Mouse (Mus musculus): ENCODE data around the gene Jam3.

Jam3 gene

DNA sequence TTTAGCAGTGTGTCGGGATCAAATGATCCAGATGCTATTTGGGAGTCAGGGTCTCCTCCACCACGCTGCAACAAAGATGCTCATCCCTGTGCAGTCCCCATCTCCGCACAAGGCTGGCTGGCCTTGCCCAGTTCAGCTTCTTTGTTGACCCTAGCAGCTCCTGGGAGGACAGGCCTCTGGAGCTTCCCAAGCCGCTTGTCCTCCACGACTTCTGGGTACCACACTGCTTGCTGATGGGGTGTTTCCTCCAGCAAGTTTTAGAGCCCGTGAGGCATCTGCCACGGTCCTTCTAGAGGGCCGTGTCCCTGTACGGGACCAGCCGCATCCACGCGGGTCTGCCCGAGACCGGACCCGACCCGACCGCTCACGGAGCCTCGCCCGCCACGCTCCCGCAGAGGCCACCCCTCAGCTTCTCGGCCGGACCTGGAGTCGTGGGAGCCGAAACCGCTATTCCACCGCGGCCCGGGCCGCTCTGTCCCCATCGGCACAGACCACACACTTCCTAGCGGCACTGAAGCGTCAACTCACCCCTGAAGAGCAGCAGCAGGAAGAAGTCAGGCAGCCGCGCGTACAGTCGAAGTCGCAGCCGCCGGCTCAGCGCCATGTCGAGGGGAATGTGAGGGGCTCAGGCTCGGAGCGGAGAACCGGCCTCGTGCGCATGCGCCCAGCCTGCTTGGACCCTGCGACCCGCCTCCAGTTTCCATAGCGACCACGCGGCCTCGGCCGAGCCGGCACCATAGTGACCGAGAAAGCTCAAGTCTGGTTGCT is at the start of gene Jam3:
Jam3 (minus strand) TSS at position 659 of the 768 bp plus-strand sequence.
- DNase-seq (ENCODE audit: low spot score), result peak; percentile 94

DNA sequence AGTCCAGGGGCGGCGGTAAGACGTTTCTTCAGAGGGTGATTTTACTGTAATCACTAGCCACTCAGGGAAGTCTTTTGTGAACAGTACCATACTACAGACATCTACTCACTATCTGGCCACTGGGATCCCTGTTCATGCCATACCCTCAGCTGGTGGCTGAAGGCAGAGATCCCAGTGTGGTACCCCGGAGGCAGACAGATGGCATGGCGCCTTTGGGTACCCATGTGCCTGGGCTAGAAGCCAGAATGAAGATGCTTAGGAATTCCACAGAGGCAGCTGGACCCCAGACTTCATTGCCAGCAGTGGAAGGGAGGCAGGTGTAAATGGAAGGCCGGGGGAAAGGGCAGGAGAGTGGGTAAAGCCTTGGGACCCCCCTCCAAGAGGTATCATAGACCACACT is 49.0 kb upstream of the Jam3 start:
- DNase-seq (ENCODE audit: low spot score), result no peak

DNA sequence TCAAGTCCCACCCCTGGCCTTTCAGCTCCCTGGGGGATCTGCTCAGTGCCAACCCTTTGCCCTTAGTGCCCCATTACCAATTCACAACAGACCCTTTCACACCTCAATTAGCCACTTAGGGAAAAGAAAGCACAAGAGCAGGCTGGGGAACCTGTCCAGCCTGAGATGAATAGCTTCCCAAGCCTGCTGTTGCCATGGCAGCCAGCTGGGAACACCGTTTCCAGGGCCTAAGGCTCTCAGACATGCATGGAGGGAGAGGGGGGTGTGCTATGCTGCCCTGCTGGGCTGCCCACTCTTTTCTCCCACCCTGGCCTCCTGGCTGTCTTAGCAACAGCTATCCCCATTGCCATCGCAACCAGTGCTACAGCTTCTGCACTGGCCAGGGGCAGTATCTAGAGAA is 47.9 kb upstream of the Jam3 start:
- DNase-seq (ENCODE audit: low spot score), result peak; percentile 42

DNA sequence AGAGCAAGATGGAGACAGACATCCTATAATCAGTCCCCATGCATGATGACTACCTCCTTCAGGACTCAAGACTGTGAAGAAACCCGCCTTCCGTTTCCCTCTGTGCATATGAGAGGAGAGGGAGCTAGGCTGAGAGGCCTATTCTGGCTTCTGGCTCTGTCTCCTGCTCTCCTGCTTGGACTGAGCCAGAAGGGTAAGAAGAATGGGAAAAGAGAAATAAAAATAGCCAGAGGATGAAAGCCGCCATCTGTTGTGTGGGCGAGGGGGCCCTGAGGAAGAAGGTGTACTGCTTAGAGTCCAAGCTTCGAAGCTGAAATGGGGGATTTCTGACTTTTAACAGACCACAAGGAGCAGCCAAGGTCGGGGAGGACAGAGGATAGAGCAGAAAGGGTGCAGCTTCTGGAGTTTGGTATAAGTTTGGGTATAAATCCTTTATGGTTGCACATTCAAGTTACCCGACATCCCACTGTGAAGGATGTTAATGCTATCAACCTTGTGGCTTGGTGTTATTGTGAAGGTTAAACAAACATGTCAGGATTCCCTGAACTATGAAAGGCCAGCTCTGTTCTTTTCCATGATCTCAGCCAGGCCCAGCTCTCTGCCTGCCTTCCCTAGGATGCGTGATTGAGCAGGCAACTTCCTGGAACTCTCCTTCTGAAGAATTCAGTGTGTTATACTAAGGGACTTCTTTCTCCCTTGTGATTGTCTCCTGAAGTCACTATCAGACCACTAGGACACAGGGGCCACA is 46.4 kb upstream of the Jam3 start:
- DNase-seq (ENCODE audit: low spot score), result no peak

DNA sequence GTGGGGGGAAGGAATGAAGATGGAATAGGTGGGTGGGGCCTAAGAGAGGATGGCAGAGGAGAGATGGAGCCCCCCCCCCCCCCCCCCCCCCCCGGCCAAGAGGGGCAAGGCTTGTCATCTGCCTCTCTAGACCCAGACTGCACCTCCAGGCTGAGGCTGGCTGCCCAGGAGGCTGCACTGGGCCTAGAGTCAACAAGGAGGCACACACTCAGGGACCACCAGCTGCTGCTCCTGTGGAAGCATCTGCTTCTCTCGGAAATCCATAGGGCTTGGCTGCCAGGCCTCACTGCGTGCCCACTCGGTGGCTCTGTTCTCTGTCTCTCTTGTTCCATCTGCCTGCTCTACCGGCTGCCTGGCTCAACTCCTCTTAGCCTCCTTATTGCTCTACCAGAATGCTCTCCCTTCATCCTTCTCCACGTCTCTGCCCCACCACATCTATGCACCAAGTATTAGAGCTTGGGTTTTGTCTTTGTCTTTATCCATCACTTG is 38.4 kb upstream of the Jam3 start:
- peak; percentile 31 for DNase-seq (ENCODE audit: low spot score)

DNA sequence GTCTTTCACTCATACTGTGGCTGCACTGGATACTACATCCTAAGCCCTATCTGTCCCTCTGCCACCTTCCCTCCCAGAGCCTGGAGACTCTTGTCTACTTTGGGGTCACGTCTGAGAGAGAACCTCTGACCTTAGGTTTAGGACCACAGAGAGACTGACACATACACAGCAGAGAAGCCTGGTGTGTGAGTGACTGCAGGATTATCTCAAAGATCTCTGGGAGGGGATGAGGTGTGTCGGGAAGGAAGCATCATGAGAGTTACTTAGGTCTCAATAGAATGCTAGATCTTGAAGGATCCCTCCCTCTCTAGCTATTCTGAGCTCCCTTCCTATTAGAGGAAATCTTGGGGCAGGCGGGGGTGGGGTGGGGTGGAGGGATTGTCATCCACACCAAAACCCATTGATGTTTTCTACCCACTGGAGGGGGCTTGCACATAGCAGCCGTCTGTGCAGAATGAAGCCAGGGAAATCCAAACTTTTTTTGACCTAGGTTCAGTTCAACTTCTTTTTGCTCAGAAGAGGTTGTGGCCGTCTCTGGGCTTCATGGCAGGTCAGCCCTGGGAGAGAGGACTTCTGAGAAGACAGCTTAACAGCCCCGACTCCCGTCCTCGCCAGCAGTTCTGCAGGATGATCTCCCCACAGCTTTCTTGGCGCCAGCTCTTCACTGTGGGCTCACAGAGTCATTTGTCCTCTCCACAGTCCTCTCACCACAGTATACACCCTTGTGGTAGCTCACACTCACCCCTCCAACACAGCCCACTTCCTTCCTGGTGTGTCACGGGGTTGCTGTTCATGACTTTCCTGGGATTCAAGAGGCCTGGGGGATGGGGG is 37.8 kb upstream of the Jam3 start:
- DNase-seq (ENCODE audit: low spot score), result peak; percentile 17

DNA sequence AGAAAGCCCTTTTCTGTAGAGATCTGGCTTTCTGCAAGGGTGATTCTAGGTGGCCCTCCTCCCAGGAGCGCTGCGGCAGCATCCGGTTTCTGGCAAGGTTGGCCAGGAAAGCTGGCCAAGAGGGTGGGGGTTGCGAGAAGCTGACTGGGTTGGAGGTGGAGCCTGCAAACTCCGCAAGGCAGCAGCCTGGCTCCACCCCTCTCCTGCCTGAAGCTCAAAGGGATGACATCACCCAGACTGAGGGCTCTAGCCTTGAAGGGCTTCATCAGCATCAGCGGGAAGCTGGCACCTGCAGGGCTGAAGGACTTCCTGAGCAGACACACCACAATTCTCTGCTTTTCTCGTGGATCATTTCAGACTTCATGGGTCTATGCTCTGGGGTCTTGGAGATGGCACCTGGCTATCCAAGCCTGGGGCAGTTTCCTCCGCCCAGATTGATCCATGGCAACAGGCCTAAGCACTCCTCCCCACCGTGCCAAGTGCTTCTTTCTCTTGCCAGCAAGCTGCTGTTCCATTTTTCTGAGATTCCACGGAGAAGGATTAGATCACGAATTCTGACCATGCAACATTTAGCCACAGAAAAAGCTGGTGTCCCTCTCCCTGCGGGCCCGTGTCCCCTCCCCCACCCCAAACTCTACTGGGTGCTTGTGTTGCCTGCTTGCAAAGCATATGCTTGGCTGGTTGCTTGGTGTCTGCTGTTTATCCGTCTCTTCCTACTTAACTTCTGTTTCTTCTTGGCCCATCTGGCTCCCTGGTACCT is 37.0 kb upstream of the Jam3 start:
- peak; percentile 90 for DNase-seq (ENCODE audit: low spot score)

DNA sequence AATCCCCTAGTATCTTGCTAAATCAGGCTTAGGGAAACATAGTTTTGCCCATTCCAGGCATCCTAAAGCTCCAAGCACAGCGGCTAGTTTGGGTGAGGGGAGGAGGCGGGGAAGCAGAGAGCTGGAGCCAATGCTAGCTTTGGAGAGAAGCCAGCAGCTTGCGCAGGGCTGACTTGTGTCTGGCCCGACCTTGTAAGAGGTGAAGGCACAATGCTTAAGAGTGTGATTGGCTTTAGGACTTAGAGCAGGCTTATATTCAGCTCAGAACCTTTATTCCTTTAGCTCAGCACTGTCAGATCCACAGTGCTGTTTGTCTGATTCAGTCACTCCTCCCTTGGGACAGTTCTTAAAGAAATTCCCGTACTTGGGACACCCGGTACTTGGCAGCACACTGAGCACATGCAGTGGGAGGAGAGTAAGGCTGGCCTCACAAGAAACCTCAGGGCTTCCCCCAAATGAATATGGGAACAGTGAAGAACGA is 36.3 kb upstream of the Jam3 start:
- DNase-seq (ENCODE audit: low spot score), result peak; percentile 77

DNA sequence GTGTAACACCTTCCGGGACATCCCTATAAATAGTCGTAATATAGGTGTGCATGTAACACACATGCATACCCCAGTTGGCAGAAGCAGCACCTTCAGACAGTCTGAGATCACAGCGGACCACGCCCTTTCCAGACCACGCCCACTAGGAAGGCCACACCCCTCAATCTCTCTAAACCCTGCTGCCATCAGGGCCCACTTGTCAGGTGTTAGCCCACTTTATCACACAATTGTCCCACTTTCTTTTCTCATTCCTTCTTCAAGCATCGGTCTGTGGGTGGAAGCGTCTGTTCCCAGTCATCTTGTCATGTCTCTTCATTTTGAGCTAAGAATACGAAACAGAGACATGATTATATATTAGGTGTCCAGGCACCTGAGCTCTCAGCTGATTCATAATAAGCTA is 35.2 kb upstream of the Jam3 start:
- no peak for DNase-seq (ENCODE audit: low spot score)

DNA sequence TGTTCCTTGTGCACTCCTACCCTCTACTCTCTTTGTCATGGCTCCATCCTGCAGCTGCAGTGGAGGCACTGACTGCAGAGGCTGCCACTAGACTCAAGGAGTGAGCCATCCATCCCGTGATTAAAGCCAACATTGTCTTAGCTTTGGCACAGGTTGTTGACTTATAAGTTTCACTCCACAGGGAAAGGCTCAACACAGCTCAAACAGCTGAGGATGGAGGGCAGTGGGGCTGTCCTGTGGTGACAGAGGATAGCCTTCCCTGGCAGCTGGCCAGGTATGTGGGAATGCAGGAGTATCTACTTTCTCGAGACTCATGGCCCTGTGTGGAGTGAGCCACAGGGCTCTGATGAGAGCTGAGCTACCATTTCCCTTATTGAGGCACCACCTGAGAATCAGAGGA is 34.1 kb upstream of the Jam3 start:
- no peak for DNase-seq (ENCODE audit: low spot score)

DNA sequence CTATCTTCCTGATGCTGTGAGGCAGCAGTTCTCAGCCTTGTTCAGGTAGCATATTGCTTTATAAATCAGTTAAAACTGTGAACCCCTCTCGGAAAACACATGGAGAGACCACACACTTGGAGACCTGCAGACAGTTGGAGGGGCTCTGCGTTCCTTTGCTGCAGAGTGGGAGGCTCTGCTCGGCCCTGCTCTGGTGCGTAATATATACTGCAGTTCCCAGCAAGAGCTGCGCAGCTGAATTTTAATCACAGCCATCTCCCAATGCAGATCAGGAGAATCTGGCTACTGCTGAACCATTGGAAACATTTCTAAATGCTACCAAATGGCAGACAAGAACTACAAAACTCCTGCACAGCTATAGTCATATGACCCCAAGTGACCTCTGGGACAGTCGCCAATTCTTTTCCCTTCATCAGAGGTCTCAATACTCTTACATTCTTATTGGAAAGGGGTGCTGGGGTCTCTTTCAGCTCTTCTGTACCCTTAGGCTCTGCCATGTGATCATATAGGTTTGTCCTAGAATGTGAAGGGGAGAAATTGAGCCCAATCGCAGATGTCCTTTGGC is 33.5 kb upstream of the Jam3 start:
- DNase-seq (ENCODE audit: low spot score), result no peak

DNA sequence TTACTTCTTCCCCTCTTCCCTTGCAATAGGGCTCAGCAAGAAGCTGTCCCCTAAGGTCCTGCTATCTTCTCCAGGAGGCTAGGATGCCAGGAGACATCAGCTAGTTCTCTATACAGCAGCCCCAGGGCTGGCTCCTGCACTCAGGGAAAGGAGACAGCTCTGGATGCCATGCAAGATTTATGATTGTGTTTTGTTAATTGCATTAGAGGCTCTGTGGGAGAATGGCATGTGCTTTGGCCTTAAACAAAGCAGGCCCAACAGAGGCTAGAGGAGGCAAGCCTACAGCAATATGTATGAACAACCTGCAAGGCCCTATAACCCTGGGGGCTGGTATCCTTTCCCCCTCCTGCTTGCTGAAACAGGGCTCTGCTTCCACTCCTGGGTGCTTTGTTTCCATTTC is 30.6 kb upstream of the Jam3 start:
- DNase-seq (ENCODE audit: low spot score), result peak; percentile 81

DNA sequence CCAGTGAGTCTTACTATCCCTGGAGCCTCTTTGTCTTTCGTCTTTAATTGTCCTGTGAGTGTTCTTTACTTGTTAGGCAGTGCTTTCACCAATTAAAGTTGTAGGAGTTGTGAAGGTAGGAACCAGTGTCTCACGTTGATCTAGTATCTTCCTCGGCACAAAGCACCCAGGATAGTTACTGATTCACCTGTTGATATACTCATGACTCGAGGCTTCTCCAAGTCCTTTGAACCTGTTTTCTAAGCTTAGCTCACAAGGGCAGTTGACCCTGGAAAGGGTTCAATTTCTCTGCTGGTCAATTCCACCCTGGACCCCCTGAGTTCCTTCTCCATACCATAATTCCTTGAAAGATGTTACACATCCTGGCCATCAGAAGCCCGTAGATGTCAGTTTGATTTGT is 26.9 kb upstream of the Jam3 start:
- DNase-seq (ENCODE audit: low spot score), result no peak

DNA sequence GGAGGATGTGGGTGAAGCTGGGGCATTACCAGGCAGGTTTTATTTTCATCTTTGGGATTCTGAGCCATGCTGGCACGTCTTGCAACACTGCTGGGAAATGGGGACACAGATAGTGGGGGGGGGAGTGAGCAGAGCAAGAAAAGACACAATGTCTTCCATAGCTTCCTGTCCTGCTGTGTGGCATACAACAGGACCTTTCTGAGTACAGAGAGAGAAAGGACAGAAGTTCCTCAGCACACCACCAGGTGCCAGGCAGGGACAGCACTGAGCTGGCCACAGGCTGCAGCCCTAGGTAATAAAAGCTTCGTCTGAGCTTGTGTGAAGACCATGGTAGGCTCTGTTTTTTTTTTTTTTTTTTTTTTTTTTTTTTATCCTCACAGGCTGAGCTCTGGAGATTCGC is 25.3 kb upstream of the Jam3 start:
- DNase-seq (ENCODE audit: low spot score), result no peak

DNA sequence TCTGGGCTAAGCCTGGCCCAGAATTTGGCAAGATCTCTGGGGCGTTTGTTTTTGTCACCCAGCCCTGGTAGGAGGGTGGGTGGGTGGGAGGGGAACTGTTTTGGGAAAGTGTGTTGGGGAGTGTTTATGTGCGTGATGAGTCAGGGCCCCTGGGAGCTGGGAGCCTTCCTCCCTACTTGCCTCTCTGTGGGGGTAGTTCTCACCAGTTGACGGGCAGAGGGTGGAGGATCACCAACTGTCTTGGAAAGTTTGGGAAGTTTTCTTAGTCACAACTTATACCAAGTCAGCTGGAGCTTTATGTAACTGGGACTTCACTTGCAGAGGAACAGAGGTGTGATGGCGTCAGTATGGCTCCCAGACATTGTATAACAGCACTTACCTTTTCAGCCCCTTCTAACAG is 23.7 kb upstream of the Jam3 start:
- no peak for DNase-seq (ENCODE audit: low spot score)

DNA sequence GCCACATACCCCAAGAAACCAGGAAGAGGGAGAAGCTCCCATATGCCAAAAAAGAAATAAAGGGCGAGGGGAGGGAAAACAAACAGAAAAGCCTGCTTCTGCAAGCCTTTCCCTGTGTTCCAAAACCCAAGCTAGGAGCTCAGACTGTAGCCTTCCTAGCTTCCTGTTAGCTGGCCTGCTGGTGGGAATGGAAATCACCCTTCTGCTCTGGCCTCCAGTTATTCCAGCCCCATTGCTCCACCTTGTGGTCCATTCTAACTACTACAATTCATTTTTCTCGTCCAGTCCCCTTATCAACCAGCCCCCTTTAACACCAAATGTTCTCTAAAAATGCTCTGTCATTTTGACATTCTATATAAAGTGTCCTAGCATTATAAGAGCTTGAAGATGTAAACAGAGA is 20.9 kb upstream of the Jam3 start:
- DNase-seq (ENCODE audit: low spot score), result peak; percentile 72

DNA sequence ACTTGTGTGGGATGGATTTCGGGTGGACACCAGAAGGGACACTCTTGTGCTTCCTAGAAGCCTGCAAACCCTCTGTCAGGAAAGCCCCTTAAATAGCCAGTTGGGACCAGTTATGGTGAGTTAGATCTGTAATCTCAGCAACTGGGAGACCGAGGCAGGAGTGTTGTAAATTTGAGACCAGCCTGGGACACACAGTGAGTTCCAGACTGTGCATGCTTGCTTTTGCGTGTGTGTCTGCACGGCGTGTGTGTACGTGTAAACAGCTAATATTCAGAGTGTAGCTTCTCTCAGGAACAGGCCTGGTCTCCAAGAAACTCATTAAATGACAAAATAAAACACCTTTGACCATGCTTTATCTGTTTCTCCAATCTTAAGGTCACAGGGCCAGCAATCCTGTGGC is 20.5 kb upstream of the Jam3 start:
- DNase-seq (ENCODE audit: low spot score), result no peak

DNA sequence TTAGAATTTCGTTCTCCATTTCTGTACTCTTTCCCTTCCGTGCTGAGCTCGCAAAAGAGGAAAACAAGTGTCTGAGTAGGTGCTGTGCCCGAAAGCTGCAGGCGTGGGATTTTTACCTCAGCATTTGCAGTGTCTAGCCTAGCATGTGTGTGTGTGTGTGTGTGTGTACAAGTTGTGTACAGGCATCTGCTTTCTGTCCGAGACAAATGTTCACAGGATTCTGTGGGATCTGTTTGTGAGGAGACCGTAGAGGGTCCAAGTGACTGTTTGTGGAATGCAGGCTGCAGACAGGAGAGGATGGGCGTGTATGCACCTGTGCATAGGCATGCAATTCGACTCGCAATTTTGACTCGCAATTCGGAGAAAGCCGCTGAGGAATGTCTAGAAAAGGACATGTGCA is 20.0 kb upstream of the Jam3 start:
- no peak for DNase-seq (ENCODE audit: low spot score)

DNA sequence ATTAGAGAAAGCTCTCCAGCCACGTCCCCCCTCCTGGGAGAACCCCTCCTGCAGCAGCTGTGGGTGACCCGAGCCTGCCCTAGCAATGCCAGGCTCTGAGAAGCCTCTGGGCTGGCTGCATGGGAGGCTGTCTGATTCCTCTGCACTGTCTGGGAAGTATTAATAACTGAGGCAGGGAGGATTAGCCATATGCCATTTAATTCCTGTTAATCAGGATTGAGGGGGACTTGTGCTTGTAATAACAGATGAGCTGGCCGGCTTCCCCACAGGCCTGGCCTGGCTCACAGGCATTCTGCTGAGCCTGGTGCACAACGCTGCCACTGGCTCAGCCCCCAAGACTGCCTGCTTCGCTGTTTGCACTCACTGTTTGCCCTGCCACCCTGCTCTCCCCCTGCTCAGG is 18.9 kb upstream of the Jam3 start:
- DNase-seq (ENCODE audit: low spot score), result peak; percentile 20

DNA sequence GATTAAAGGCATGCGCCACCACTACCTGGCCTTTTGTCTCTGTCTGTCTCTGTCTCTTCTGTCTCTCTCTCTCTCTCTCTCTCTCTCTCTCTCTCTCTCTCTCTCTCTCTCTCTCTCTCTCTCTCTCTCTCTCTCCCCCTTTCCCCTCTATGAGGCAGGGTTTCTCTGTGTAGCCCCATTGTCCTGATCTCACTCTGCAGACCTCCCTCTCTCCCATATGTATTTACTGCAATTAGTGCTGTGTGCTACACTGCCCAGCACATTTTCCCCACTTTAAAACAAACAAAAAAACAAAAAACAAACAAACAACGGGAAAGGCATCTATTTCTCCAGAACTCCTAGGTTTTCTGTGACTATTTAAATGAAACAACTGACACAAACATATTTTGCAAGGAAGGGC is 18.4 kb upstream of the Jam3 start:
- no peak for DNase-seq (ENCODE audit: low spot score)

DNA sequence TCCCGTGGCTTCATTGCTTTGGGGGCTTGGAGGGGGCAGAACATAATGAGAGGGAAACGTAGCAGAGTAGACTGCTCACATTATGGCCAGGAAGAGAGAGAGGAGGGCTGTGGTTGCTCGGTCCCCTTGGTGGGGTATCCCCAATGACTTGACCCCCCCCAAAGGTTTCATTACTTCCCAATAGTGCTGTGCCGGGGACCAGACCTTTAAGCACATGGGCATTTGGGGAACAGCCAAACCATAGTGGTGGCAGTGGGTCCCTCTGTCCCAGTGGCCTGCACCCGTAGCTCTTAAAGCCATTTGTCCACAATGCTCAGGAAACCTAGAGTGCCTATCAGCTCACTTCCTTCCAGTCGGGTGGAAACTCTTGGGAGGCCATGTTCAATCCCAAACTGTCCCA is 17.6 kb upstream of the Jam3 start:
- DNase-seq (ENCODE audit: low spot score), result no peak

Data from MN1 (cell line).